Mouse (Mus musculus): ENCODE results near the gene Sox21.

Gene Sox21

GRCm38 (mm10) chr14:118236886-118237289 lies at the start of gene Sox21:
Gene Sox21, minus strand, starts transcription at chr14:118237030.
- peak; percentile 49 for DNase-seq

- DNase-seq, result no peak
These were observed 49.3 kb upstream of the Sox21 start for GRCm38 (mm10) chr14:118286096-118286495.

- no peak for DNase-seq
These were observed 46.1 kb upstream of the Sox21 start for GRCm38 (mm10) chr14:118282917-118283316.

- DNase-seq, result no peak
These were observed 45.4 kb upstream of the Sox21 start for GRCm38 (mm10) chr14:118282272-118282671.

GRCm38 (mm10) chr14:118277704-118278498 lies 41.1 kb upstream of the Sox21 start:
- no peak for DNase-seq

- no peak for DNase-seq
These were observed 36.0 kb upstream of the Sox21 start for GRCm38 (mm10) chr14:118272594-118273555.

GRCm38 (mm10) chr14:118268849-118269248 lies 32.0 kb upstream of the Sox21 start:
- no peak for DNase-seq

- DNase-seq, result no peak
These were observed 29.8 kb upstream of the Sox21 start, which contains the start of gene Gm9376 for GRCm38 (mm10) chr14:118266660-118267059. Gene Gm9376, plus strand, starts transcription at chr14:118266960.

- no peak for DNase-seq
These were observed 16.6 kb upstream of the Sox21 start for GRCm38 (mm10) chr14:118253381-118253780.

- no peak for DNase-seq
These were observed 4.6 kb upstream of the Sox21 start for GRCm38 (mm10) chr14:118241416-118241815.

- no peak for DNase-seq
These were observed 2.5 kb upstream of the Sox21 start for GRCm38 (mm10) chr14:118239351-118239750.

- DNase-seq, result no peak
These were observed 956 bp upstream of the Sox21 start for GRCm38 (mm10) chr14:118237786-118238185.

GRCm38 (mm10) chr14:118235973-118236885 lies 601 bp downstream of the Sox21 start:
- DNase-seq, result peak; percentile 56

GRCm38 (mm10) chr14:118235361-118235972 lies 1.4 kb downstream of the Sox21 start:
- DNase-seq, result peak; percentile 39

GRCm38 (mm10) chr14:118234541-118235210 lies 2.2 kb downstream of the Sox21 start:
- peak; percentile 22 for DNase-seq

GRCm38 (mm10) chr14:118233786-118234540 lies 2.9 kb downstream of the Sox21 start:
- peak; percentile 36 for DNase-seq

GRCm38 (mm10) chr14:118232381-118232970 lies 4.4 kb downstream of the Sox21 start:
- no peak for DNase-seq

GRCm38 (mm10) chr14:118226471-118227155 lies 10.2 kb downstream of the Sox21 start:
- DNase-seq, result no peak

- peak; percentile 53 for DNase-seq
These were observed 10.9 kb downstream of the Sox21 start for GRCm38 (mm10) chr14:118225911-118226310.
